Mouse (Mus musculus): ENCODE measurements around the gene Ltb4r1. TPM values are rescaled to one million over a fixed set of nuclear protein-coding genes. Genes with fewer than 3 reads are reported as not detected.
A peak's percentile ranks its signal among the peaks of the same experiment; 100 is the strongest.

Ltb4r1 gene
- polyA plus RNA-seq, 1 experiment = 0.75 TPM

- Histone ChIP-seq H3K4me3 (ENCODE audit: insufficient read depth, low read depth, low read length) (no peak overlapping the region), H3K27ac (ENCODE audit: insufficient read depth, low read depth, low read length) (no peak overlapping the region), H3K27me3 (replicated peaks; ENCODE audit: control insufficient read depth, insufficient read depth, low read length) (no peaks in the 10 kb centered on the region), H3K4me1 (ENCODE audit: control insufficient read depth, insufficient read depth, low read length) (peaks cover 14% of the 10 kb centered on the region; the same call in 1 of the 2 replicates), H3K36me3 (ENCODE audit: control insufficient read depth, insufficient read depth, low read length) (peaks cover 1% of the 10 kb centered on the region; the same call in 1 of the 2 replicates)
- whole genome bisulfite sequencing = 82% methylated on average over 10 of the region's 10 CpGs
- TF ChIP-seq CTCF (conservative IDR thresholded peaks at IDR 0.05; ENCODE audit: insufficient read depth, insufficient read length, low read depth, low read length) = no peak
- no peak for TF ChIP-seq POLR2A (IDR thresholded peaks at IDR 0.05; ENCODE audit: low read depth, low read length)
- DNase-seq = no peak
Measured at GRCm38 (mm10) chr14:55733889-55734288, 31.9 kb upstream of the Ltb4r1 start.

GRCm38 (mm10) chr14:55734869-55735268 lies 30.9 kb upstream of the Ltb4r1 start:
- Histone ChIP-seq H3K4me1 (ENCODE audit: control insufficient read depth, insufficient read depth, low read length) (peaks cover 14% of the 10 kb centered on the region; the same call in 1 of the 2 replicates), H3K27ac (ENCODE audit: insufficient read depth, low read depth, low read length) (no peak overlapping the region), H3K4me3 (ENCODE audit: insufficient read depth, low read depth, low read length) (no peak overlapping the region), H3K27me3 (replicated peaks; ENCODE audit: control insufficient read depth, insufficient read depth, low read length) (no peaks in the 10 kb centered on the region), H3K36me3 (ENCODE audit: control insufficient read depth, insufficient read depth, low read length) (peaks cover 1% of the 10 kb centered on the region; the same call in 1 of the 2 replicates)
- TF ChIP-seq POLR2A (IDR thresholded peaks at IDR 0.05; ENCODE audit: low read depth, low read length) (no peak), CTCF (conservative IDR thresholded peaks at IDR 0.05; ENCODE audit: insufficient read depth, insufficient read length, low read depth, low read length) (no peak)
- no peak for DNase-seq
- WGBS = 77% methylated on average over 7 of the region's 7 CpGs

- no peak for TF ChIP-seq POLR2A (IDR thresholded peaks at IDR 0.05; ENCODE audit: low read depth, low read length)
- TF ChIP-seq CTCF (conservative IDR thresholded peaks at IDR 0.05; ENCODE audit: insufficient read depth, insufficient read length, low read depth, low read length) = no peak
- Histone ChIP-seq H3K4me1 (ENCODE audit: control insufficient read depth, insufficient read depth, low read length) (peaks cover 14% of the 10 kb centered on the region; the same call in 1 of the 2 replicates), H3K27me3 (replicated peaks; ENCODE audit: control insufficient read depth, insufficient read depth, low read length) (no peaks in the 10 kb centered on the region), H3K36me3 (ENCODE audit: control insufficient read depth, insufficient read depth, low read length) (peaks cover 1% of the 10 kb centered on the region), H3K4me3 (ENCODE audit: insufficient read depth, low read depth, low read length) (no peak overlapping the region), H3K27ac (ENCODE audit: insufficient read depth, low read depth, low read length) (no peak overlapping the region)
- WGBS = 25% methylated on average over 3 of the region's 3 CpGs
- DNase-seq = no peak
Measured at GRCm38 (mm10) chr14:55735334-55735733, 30.4 kb upstream of the Ltb4r1 start.

GRCm38 (mm10) chr14:55735758-55736157 lies 30.0 kb upstream of the Ltb4r1 start:
- H3K27ac ChIP-seq (ENCODE audit: insufficient read depth, low read depth, low read length) = no peak overlapping the region
- H3K4me3 ChIP-seq (ENCODE audit: insufficient read depth, low read depth, low read length) = no peak overlapping the region
- H3K4me1 ChIP-seq (ENCODE audit: control insufficient read depth, insufficient read depth, low read length) = peaks cover 14% of the 10 kb centered on the region; the same call in 1 of the 2 replicates
- WGBS = 69% methylated on average over 4 of the region's 4 CpGs
- TF ChIP-seq CTCF (conservative IDR thresholded peaks at IDR 0.05; ENCODE audit: insufficient read depth, insufficient read length, low read depth, low read length) (no peak), POLR2A (IDR thresholded peaks at IDR 0.05; ENCODE audit: low read depth, low read length) (no peak)
- DNase-seq = no peak
- H3K36me3 ChIP-seq (ENCODE audit: control insufficient read depth, insufficient read depth, low read length) = peaks cover 1% of the 10 kb centered on the region
- H3K27me3 ChIP-seq (replicated peaks; ENCODE audit: control insufficient read depth, insufficient read depth, low read length) = no peaks in the 10 kb centered on the region

- Histone ChIP-seq H3K36me3 (ENCODE audit: control insufficient read depth, insufficient read depth, low read length) (peaks cover 1% of the 10 kb centered on the region), H3K27me3 (replicated peaks; ENCODE audit: control insufficient read depth, insufficient read depth, low read length) (no peaks in the 10 kb centered on the region), H3K27ac (ENCODE audit: insufficient read depth, low read depth, low read length) (peak overlapping the region; percentile 81), H3K4me1 (ENCODE audit: control insufficient read depth, insufficient read depth, low read length) (peaks cover 14% of the 10 kb centered on the region; the same call in 1 of the 2 replicates), H3K4me3 (ENCODE audit: insufficient read depth, low read depth, low read length) (no peak overlapping the region)
- DNase-seq = peak; percentile 85
- no peak for TF ChIP-seq POLR2A (IDR thresholded peaks at IDR 0.05; ENCODE audit: low read depth, low read length)
- no peak for TF ChIP-seq CTCF (conservative IDR thresholded peaks at IDR 0.05; ENCODE audit: insufficient read depth, insufficient read length, low read depth, low read length)
- 48% methylated on average over 9 of the region's 9 CpGs for WGBS
Measured at GRCm38 (mm10) chr14:55737086-55737687, 28.6 kb upstream of the Ltb4r1 start.

GRCm38 (mm10) chr14:55743711-55744110 lies 22.1 kb upstream of the Ltb4r1 start:
- TF ChIP-seq POLR2A (IDR thresholded peaks at IDR 0.05; ENCODE audit: low read depth, low read length) = no peak
- TF ChIP-seq CTCF (conservative IDR thresholded peaks at IDR 0.05; ENCODE audit: insufficient read depth, insufficient read length, low read depth, low read length) = peak; percentile 99; the same call in 1 of the 2 replicates
- H3K4me1 ChIP-seq (ENCODE audit: control insufficient read depth, insufficient read depth, low read length) = peaks cover 10% of the 10 kb centered on the region
- no peaks in the 10 kb centered on the region; the same call in none of the 2 replicates for H3K36me3 ChIP-seq (ENCODE audit: control insufficient read depth, insufficient read depth, low read length)
- no peaks in the 10 kb centered on the region for H3K27me3 ChIP-seq (replicated peaks; ENCODE audit: control insufficient read depth, insufficient read depth, low read length)
- no peak overlapping the region for H3K27ac ChIP-seq (ENCODE audit: insufficient read depth, low read depth, low read length)
- H3K4me3 ChIP-seq (ENCODE audit: insufficient read depth, low read depth, low read length) = no peak overlapping the region
- 11% methylated on average over 10 of the region's 10 CpGs for WGBS
- DNase-seq = peak; percentile 92

- Histone ChIP-seq H3K27ac (ENCODE audit: insufficient read depth, low read depth, low read length) (peak within 1 kb of the TSS; percentile 27), H3K36me3 (ENCODE audit: control insufficient read depth, insufficient read depth, low read length) (no peaks in the 10 kb centered on the region; the same call in 1 of the 2 replicates), H3K27me3 (replicated peaks; ENCODE audit: control insufficient read depth, insufficient read depth, low read length) (no peaks in the 10 kb centered on the region), H3K4me1 (ENCODE audit: control insufficient read depth, insufficient read depth, low read length) (peaks cover 10% of the 10 kb centered on the region), H3K4me3 (ENCODE audit: insufficient read depth, low read depth, low read length) (peak within 1 kb of the TSS; percentile 65)
- peak; percentile 94 for DNase-seq
- WGBS = under 1% methylated on average over 48 of the region's 48 CpGs
- TF ChIP-seq POLR2A (IDR thresholded peaks at IDR 0.05; ENCODE audit: low read depth, low read length) (no peak), CTCF (conservative IDR thresholded peaks at IDR 0.05; ENCODE audit: insufficient read depth, insufficient read length, low read depth, low read length) (no peak)
Measured at GRCm38 (mm10) chr14:55745180-55745860, 20.4 kb upstream of the Ltb4r1 start, which contains the start of the genes Dhrs1 and Nop9. TSS of gene Dhrs1 (minus strand) at chr14:55745690. TSS of gene Nop9 (plus strand) at chr14:55745693.
